Comparison of ENCODE assay signal across 19 mouse cellular contexts in genomic region chr3:84701509-84701908, GRCm38 (mm10). TPM values are rescaled to one million over a fixed set of nuclear protein-coding genes. Genes with fewer than 3 reads are reported as not detected.
DNase-seq lines count a peak whose midpoint lies in the region; ATAC-seq and TF ChIP-seq lines count a peak whose summit lies in the region.
"Had no signal": no experiment of that assay in that cellular context is flagged by ENCODE, and none has a peak within 500 bp of the region (broad histone marks: within the 10 kb centered on the region; RNA-seq: fewer than 3 reads in every experiment).

No protein-coding gene starts in this region.

- peaks cover 5% of the 10 kb centered on the region; the same call in 1 of the 2 replicates for H3K4me1 ChIP-seq in forebrain, embryonic 14.5 days (ENCODE audit: control insufficient read depth, insufficient read depth, low read length)
- H3K4me1 ChIP-seq in forebrain, embryonic 12.5 days, result peaks cover 9% of the 10 kb centered on the region
- peaks cover 5% of the 10 kb centered on the region; the same call in 1 of the 2 replicates for H3K4me1 ChIP-seq in forebrain, postnatal 0 days (ENCODE audit: insufficient read depth)
- H3K4me1 ChIP-seq in forebrain, embryonic 15.5 days, result peaks cover 15% of the 10 kb centered on the region

- WGBS in forebrain, embryonic 14.5 days, result 64% methylated on average over 2 of the region's 2 CpGs
- WGBS in forebrain, embryonic 12.5 days, result 74% methylated on average over 2 of the region's 2 CpGs
- WGBS in forebrain, postnatal 0 days, result 36% methylated on average over 2 of the region's 2 CpGs
- WGBS in forebrain, embryonic 15.5 days, result 56% methylated on average over 2 of the region's 2 CpGs

- H3K4me2 ChIP-seq in forebrain, embryonic 14.5 days (ENCODE audit: low read length), result no peak overlapping the region
- H3K4me2 ChIP-seq in forebrain, embryonic 12.5 days, result no peak overlapping the region
- no peak overlapping the region for H3K4me2 ChIP-seq in forebrain, postnatal 0 days (ENCODE audit: low read depth)
- H3K4me2 ChIP-seq in forebrain, embryonic 15.5 days (replicated peaks), result no peak overlapping the region
- H3K4me2 ChIP-seq: embryonic facial prominence, embryonic 12.5 days had no signal

- H3K9me3 ChIP-seq in forebrain, embryonic 14.5 days (replicated peaks; ENCODE audit: control insufficient read depth, low read length), result no peaks in the 10 kb centered on the region
- no peaks in the 10 kb centered on the region for H3K9me3 ChIP-seq in forebrain, embryonic 12.5 days
- H3K9me3 ChIP-seq in forebrain, postnatal 0 days (ENCODE audit: low read length), result no peaks in the 10 kb centered on the region
- H3K9me3 ChIP-seq in forebrain, embryonic 15.5 days, result no peaks in the 10 kb centered on the region
- H3K9me3 ChIP-seq: embryonic facial prominence, embryonic 10.5 days; embryonic facial prominence, embryonic 12.5 days; G1E had no signal

- no peak overlapping the region for H3K9ac ChIP-seq in forebrain, embryonic 14.5 days (ENCODE audit: low read length)
- H3K9ac ChIP-seq in forebrain, embryonic 12.5 days, result no peak overlapping the region
- H3K9ac ChIP-seq in forebrain, postnatal 0 days, result no peak overlapping the region
- H3K9ac ChIP-seq in forebrain, embryonic 15.5 days (replicated peaks), result no peak overlapping the region
- H3K9ac ChIP-seq: embryonic facial prominence, embryonic 12.5 days had no signal

- no peak for TF ChIP-seq CTCF in forebrain, postnatal 0 days (IDR thresholded peaks at IDR 0.05; ENCODE audit: low read depth)

- ATAC-seq in forebrain, embryonic 14.5 days, result no peak
- ATAC-seq in forebrain, embryonic 12.5 days (ENCODE audit: low FRiP score), result no peak
- ATAC-seq in forebrain, postnatal 0 days, result peak; percentile 69
- ATAC-seq in forebrain, embryonic 15.5 days (replicated peaks), result no peak
- ATAC-seq: CD4-positive, CD25-positive, alpha-beta regulatory T cell, adult 4 months had no signal

- H3K27me3 ChIP-seq in forebrain, embryonic 14.5 days (replicated peaks; ENCODE audit: control insufficient read depth, insufficient read depth, low read length), result no peaks in the 10 kb centered on the region
- H3K27me3 ChIP-seq in forebrain, embryonic 12.5 days, result no peaks in the 10 kb centered on the region; the same call in 1 of the 2 replicates
- no peaks in the 10 kb centered on the region for H3K27me3 ChIP-seq in forebrain, postnatal 0 days (ENCODE audit: insufficient read depth, low read length)
- H3K27me3 ChIP-seq in forebrain, embryonic 15.5 days, result no peaks in the 10 kb centered on the region
- H3K27me3 ChIP-seq: CH12.LX; embryonic facial prominence, embryonic 12.5 days had no signal

- no peaks in the 10 kb centered on the region for H3K36me3 ChIP-seq in forebrain, embryonic 14.5 days (ENCODE audit: control insufficient read depth, insufficient read depth, low read length)
- H3K36me3 ChIP-seq in forebrain, embryonic 12.5 days (replicated peaks), result no peaks in the 10 kb centered on the region
- no peaks in the 10 kb centered on the region for H3K36me3 ChIP-seq in forebrain, postnatal 0 days (ENCODE audit: insufficient read depth)
- H3K36me3 ChIP-seq in forebrain, embryonic 15.5 days, result no peaks in the 10 kb centered on the region
- H3K36me3 ChIP-seq: embryonic facial prominence, embryonic 10.5 days; embryonic facial prominence, embryonic 12.5 days; G1E had no signal

- no peak overlapping the region for H3K4me3 ChIP-seq in forebrain, embryonic 14.5 days (ENCODE audit: low read depth, low read length)
- H3K4me3 ChIP-seq in forebrain, embryonic 12.5 days (replicated peaks), result no peak overlapping the region
- no peak overlapping the region for H3K4me3 ChIP-seq in forebrain, postnatal 0 days (ENCODE audit: low read depth, low read length)
- no peak overlapping the region for H3K4me3 ChIP-seq in forebrain, embryonic 15.5 days
- H3K4me3 ChIP-seq: embryonic facial prominence, embryonic 10.5 days; embryonic facial prominence, embryonic 12.5 days had no signal

- no peak overlapping the region for H3K27ac ChIP-seq in forebrain, embryonic 14.5 days (ENCODE audit: low read depth, low read length)
- no peak overlapping the region for H3K27ac ChIP-seq in forebrain, embryonic 12.5 days
- no peak overlapping the region for H3K27ac ChIP-seq in forebrain, postnatal 0 days (ENCODE audit: low read depth, low read length)
- no peak overlapping the region for H3K27ac ChIP-seq in forebrain, embryonic 15.5 days (replicated peaks)
- H3K27ac ChIP-seq: embryonic facial prominence, embryonic 10.5 days; embryonic facial prominence, embryonic 12.5 days had no signal

- DNase-seq in forebrain, embryonic 14.5 days (ENCODE audit: low spot score), result peak; percentile 46
- DNase-seq in forebrain, postnatal 0 days, result peak; percentile 63
- peak; percentile 40 for DNase-seq in brain, embryonic 18.5 days (ENCODE audit: low read depth, low spot score)
- DNase-seq in cerebellum, postnatal 14 days, result no peak
- DNase-seq: adrenal gland, adult 2 months; adrenal gland, postnatal 10 days; adrenal gland, postnatal 25 days; B cell, adult 2 months; cerebellum, adult 11 months; cerebellum, adult 18-20 months; cerebellum, adult 8-10 months; cerebellum, adult 9-11 months had no signal

RNA-seq across cellular contexts. Expression of gene Tmem154, which starts 35.5 kb away (rescaled TPM):
- polyA plus RNA-seq in forebrain, embryonic 14.5 days (2014; fragmentation: Nextera tagmentation; extraction: Ambion mirVana), result 0.95 and 0.96 TPM in 2 replicates
- polyA plus RNA-seq in forebrain, embryonic 12.5 days (2016; fragmentation: Nextera tagmentation; extraction: Ambion mirVana), result 0.09 and 0.27 TPM in 2 replicates
- total RNA-seq in forebrain, postnatal 0 days (2014; rRNA removed), result 0.38 TPM in 2 replicates
- 1.1 and 1.2 TPM in 2 replicates for polyA plus RNA-seq in forebrain, postnatal 0 days (2015; fragmentation: Nextera tagmentation; extraction: Ambion mirVana)
- 0.65 and 0.88 TPM in 2 replicates for polyA plus RNA-seq in forebrain, embryonic 15.5 days (2015; fragmentation: Nextera tagmentation; extraction: Ambion mirVana)

Comparison
In these comparisons a context has a peak if more than half of its experiments do, and no peak if none do; other contexts are left out.
1. DNase-seq: peak in forebrain, embryonic 14.5 days (single experiment), forebrain, postnatal 0 days (single experiment) and brain, embryonic 18.5 days (single experiment); none in cerebellum, postnatal 14 days (0 of 2).